Mouse (Mus musculus): ENCODE data around the gene Syce2.

- TF ChIP-seq POLR2A (IDR thresholded peaks at IDR 0.05; ENCODE audit: insufficient read depth, low read depth, low read length) (no peak), CTCF (IDR thresholded peaks at IDR 0.05) (no peak), EP300 (IDR thresholded peaks at IDR 0.05; ENCODE audit: insufficient read depth, low read depth, low read length) (no peak)
Measured at GRCm38 (mm10) chr8:84837149-84837911, 34.6 kb upstream of the Syce2 start.

Data from heart, adult 2 months (tissue).